Mouse (Mus musculus): ENCODE measurements at regions not wholly inside any gene's neighbourhood (a gene's known extent, or its start where the extent isn't known, plus 50 kb on each side); places are given as distances from the start of the nearest gene placed in this dataset.

- Histone ChIP-seq H3K4me3 (ENCODE audit: low read depth, low read length) (no peak overlapping the region), H3K27me3 (ENCODE audit: control insufficient read depth, insufficient read depth, low read depth, low read length) (no peaks in the 10 kb centered on the region; the same call in 1 of the 2 replicates), H3K4me1 (ENCODE audit: control insufficient read depth, insufficient read depth, low read length) (no peaks in the 10 kb centered on the region), H3K4me2 (ENCODE audit: low read length) (no peak overlapping the region), H3K9ac (ENCODE audit: low read depth, low read length) (no peak overlapping the region), H3K9me3 (replicated peaks; ENCODE audit: control insufficient read depth, low read length, poor library complexity, severe bottlenecking) (no peaks in the 10 kb centered on the region), H3K27ac (ENCODE audit: low read length) (no peak overlapping the region), H3K36me3 (ENCODE audit: control insufficient read depth, insufficient read depth, low read length) (no peaks in the 10 kb centered on the region)
- 56% methylated on average over 6 of the region's 6 CpGs for WGBS
- ATAC-seq = peak; percentile 56
Observed at GRCm38 (mm10) chr16:64682360-64682759, 80.2 kb upstream of the Csnka2ip start.

DNA sequence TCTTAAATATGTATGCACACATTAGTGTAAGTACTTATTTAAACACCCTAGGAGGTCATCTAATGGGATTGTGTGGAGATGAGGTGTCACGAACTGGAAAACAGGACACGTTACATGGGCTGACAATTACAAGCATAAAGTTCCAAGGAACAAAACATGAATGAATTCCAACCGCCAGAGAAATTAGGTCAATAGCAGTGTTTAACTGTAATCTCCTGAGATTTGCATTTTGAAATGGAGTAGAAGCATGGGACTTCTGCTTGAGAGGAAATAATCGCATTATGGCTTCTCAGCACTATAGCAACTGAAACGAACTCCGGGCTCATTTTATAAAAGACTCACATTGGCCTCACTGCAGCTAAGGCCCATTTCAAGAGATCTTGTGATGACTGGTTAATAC is 79.7 kb upstream of the Csnka2ip start:
- Histone ChIP-seq H3K9me3 (replicated peaks; ENCODE audit: control insufficient read depth, low read length, poor library complexity, severe bottlenecking) (no peaks in the 10 kb centered on the region), H3K27me3 (ENCODE audit: control insufficient read depth, insufficient read depth, low read depth, low read length) (no peaks in the 10 kb centered on the region; the same call in 1 of the 2 replicates), H3K27ac (ENCODE audit: low read length) (no peak overlapping the region), H3K4me3 (ENCODE audit: low read depth, low read length) (no peak overlapping the region), H3K36me3 (ENCODE audit: control insufficient read depth, insufficient read depth, low read length) (no peaks in the 10 kb centered on the region), H3K4me2 (ENCODE audit: low read length) (no peak overlapping the region), H3K9ac (ENCODE audit: low read depth, low read length) (no peak overlapping the region), H3K4me1 (ENCODE audit: control insufficient read depth, insufficient read depth, low read length) (no peaks in the 10 kb centered on the region)
- 29% methylated on average over 6 of the region's 6 CpGs for WGBS
- ATAC-seq = peak; percentile 70

- H3K4me1 ChIP-seq (ENCODE audit: control insufficient read depth, insufficient read depth, low read length) = no peaks in the 10 kb centered on the region
- no peaks in the 10 kb centered on the region for H3K9me3 ChIP-seq (replicated peaks; ENCODE audit: control insufficient read depth, low read length, poor library complexity, severe bottlenecking)
- no peak overlapping the region for H3K9ac ChIP-seq (ENCODE audit: low read depth, low read length)
- WGBS = 74% methylated on average over 4 of the region's 4 CpGs
- no peak for ATAC-seq
- no peak overlapping the region for H3K4me2 ChIP-seq (ENCODE audit: low read length)
- H3K27me3 ChIP-seq (ENCODE audit: control insufficient read depth, insufficient read depth, low read depth, low read length) = no peaks in the 10 kb centered on the region; the same call in 1 of the 2 replicates
- H3K36me3 ChIP-seq (ENCODE audit: control insufficient read depth, insufficient read depth, low read length) = no peaks in the 10 kb centered on the region
- no peak overlapping the region for H3K27ac ChIP-seq (ENCODE audit: low read length)
- no peak overlapping the region for H3K4me3 ChIP-seq (ENCODE audit: low read depth, low read length)
Observed at GRCm38 (mm10) chr16:64680843-64681242, 78.6 kb upstream of the Csnka2ip start.

GRCm38 (mm10) chr16:64677352-64677751 is 75.1 kb upstream of the Csnka2ip start:
- no peaks in the 10 kb centered on the region for H3K4me1 ChIP-seq (ENCODE audit: control insufficient read depth, insufficient read depth, low read length)
- no peaks in the 10 kb centered on the region for H3K36me3 ChIP-seq (ENCODE audit: control insufficient read depth, insufficient read depth, low read length)
- H3K9ac ChIP-seq (ENCODE audit: low read depth, low read length) = no peak overlapping the region
- H3K4me3 ChIP-seq (ENCODE audit: low read depth, low read length) = no peak overlapping the region
- ATAC-seq = peak; percentile 33
- 52% methylated on average over 8 of the region's 8 CpGs for WGBS
- H3K4me2 ChIP-seq (ENCODE audit: low read length) = no peak overlapping the region
- no peaks in the 10 kb centered on the region for H3K9me3 ChIP-seq (replicated peaks; ENCODE audit: control insufficient read depth, low read length, poor library complexity, severe bottlenecking)
- H3K27ac ChIP-seq (ENCODE audit: low read length) = no peak overlapping the region
- no peaks in the 10 kb centered on the region; the same call in 1 of the 2 replicates for H3K27me3 ChIP-seq (ENCODE audit: control insufficient read depth, insufficient read depth, low read depth, low read length)

DNA sequence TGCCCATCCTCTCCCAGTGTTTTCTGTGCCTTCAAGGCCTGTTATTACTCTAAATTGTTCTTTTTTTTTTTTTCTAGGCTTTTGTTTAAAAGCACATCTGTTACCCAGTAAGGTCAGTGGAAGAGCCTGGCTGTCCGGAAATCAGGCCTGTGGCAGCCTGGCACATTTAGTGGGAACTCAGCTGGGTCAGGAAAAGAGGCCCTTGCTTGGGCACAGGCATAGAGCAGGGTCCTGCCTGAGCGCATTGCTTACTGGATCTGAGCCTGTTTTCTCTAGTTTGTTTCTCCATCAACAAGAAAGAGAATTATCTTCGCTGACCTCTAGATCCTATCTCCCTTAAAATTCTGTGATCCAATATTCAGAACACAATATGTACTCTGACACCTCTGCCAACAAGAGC is 74.7 kb upstream of the Csnka2ip start:
- Histone ChIP-seq H3K27me3 (ENCODE audit: control insufficient read depth, insufficient read depth, low read depth, low read length) (no peaks in the 10 kb centered on the region; the same call in 1 of the 2 replicates), H3K4me1 (ENCODE audit: control insufficient read depth, insufficient read depth, low read length) (no peaks in the 10 kb centered on the region), H3K36me3 (ENCODE audit: control insufficient read depth, insufficient read depth, low read length) (no peaks in the 10 kb centered on the region), H3K9ac (ENCODE audit: low read depth, low read length) (no peak overlapping the region), H3K4me3 (ENCODE audit: low read depth, low read length) (no peak overlapping the region), H3K27ac (ENCODE audit: low read length) (no peak overlapping the region), H3K9me3 (replicated peaks; ENCODE audit: control insufficient read depth, low read length, poor library complexity, severe bottlenecking) (no peaks in the 10 kb centered on the region), H3K4me2 (ENCODE audit: low read length) (no peak overlapping the region)
- WGBS = 52% methylated on average over 3 of the region's 3 CpGs
- peak; percentile 66; the same call in 1 of the 2 replicates for ATAC-seq

GRCm38 (mm10) chr16:64666947-64667346 is 64.7 kb upstream of the Csnka2ip start:
- no peak overlapping the region for H3K4me3 ChIP-seq (ENCODE audit: low read depth, low read length)
- H3K27me3 ChIP-seq (ENCODE audit: control insufficient read depth, insufficient read depth, low read depth, low read length) = no peaks in the 10 kb centered on the region
- no peaks in the 10 kb centered on the region for H3K36me3 ChIP-seq (ENCODE audit: control insufficient read depth, insufficient read depth, low read length)
- no peaks in the 10 kb centered on the region for H3K9me3 ChIP-seq (replicated peaks; ENCODE audit: control insufficient read depth, low read length, poor library complexity, severe bottlenecking)
- H3K9ac ChIP-seq (ENCODE audit: low read depth, low read length) = no peak overlapping the region
- no peak for ATAC-seq
- 82% methylated on average over 4 of the region's 4 CpGs for WGBS
- no peak overlapping the region for H3K4me2 ChIP-seq (ENCODE audit: low read length)
- no peaks in the 10 kb centered on the region for H3K4me1 ChIP-seq (ENCODE audit: control insufficient read depth, insufficient read depth, low read length)
- no peak overlapping the region for H3K27ac ChIP-seq (ENCODE audit: low read length)
